ENCODE assay signal across 20 mouse cellular contexts in the genomic region with DNA sequence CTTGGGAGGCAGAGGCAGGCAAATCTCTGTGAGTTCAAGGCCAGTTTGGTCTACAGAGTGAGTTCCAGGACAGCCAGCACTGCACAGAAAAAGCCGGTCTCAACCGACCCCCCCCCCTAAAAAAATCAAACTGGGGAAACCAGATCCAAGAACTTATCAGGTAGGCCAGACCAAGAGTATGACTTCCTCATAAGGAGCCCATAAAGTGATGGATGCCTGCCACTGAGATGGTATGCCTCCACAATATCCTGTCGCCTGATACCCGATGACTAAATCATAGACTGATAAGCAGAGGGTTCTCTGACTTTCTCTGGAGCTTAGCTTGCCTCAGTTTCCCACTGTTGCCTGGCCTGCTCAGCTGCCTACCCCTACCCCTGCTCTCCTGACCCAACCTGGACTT. TPM values are rescaled to one million over a fixed set of nuclear protein-coding genes. Genes with fewer than 3 reads are reported as not detected.
"Had no signal": no experiment of that assay in that cellular context is flagged by ENCODE, and none has a peak within 500 bp of the region (broad histone marks: within the 10 kb centered on the region; RNA-seq: fewer than 3 reads in every experiment).

No protein-coding gene starts in this region.

- H3K4me3 ChIP-seq: midbrain, embryonic 13.5 days; midbrain, embryonic 15.5 days; neural tube, embryonic 12.5 days; stomach, embryonic 15.5 days had no signal

- DNase-seq: lung, adult 2 months; lung, postnatal 14 days; lung, postnatal 36 days; right cerebral cortex, postnatal 14 days; thymus, adult 2 months; thymus, postnatal 14 days; thymus, postnatal 36 days had no signal

- H3K27ac ChIP-seq: lung, embryonic 15.5 days; macrophage; midbrain, embryonic 13.5 days; midbrain, embryonic 15.5 days; neural tube, embryonic 12.5 days; stomach, embryonic 15.5 days; stomach, postnatal 0 days had no signal

- H3K27me3 ChIP-seq: lung, embryonic 15.5 days; megakaryocyte, embryonic 14.5 days; midbrain, embryonic 13.5 days; midbrain, embryonic 15.5 days; neural tube, embryonic 12.5 days; stomach, embryonic 15.5 days had no signal

- H3K4me2 ChIP-seq: midbrain, embryonic 15.5 days had no signal

- ATAC-seq: lung, postnatal 0 days; midbrain, embryonic 13.5 days; midbrain, embryonic 15.5 days had no signal

- H3K9me3 ChIP-seq: lung, embryonic 15.5 days; megakaryocyte, embryonic 14.5 days; midbrain, embryonic 13.5 days; midbrain, embryonic 15.5 days; neural tube, embryonic 12.5 days; stomach, embryonic 15.5 days had no signal

- H3K9ac ChIP-seq: lung, embryonic 15.5 days; midbrain, embryonic 13.5 days; midbrain, embryonic 15.5 days; neural tube, embryonic 12.5 days; stomach, embryonic 15.5 days had no signal

- H3K36me3 ChIP-seq: lung, embryonic 15.5 days; midbrain, embryonic 13.5 days; midbrain, embryonic 15.5 days; neural tube, embryonic 12.5 days; stomach, embryonic 15.5 days had no signal

RNA-seq across cellular contexts. Expression of gene Cd19, which starts 16.9 kb away (rescaled TPM):
- total RNA-seq: megakaryocyte progenitor cell, adult 5-6 weeks; midbrain, postnatal 0 days had no signal
- polyA plus RNA-seq: lung, embryonic 15.5 days; midbrain, embryonic 11.5 days; midbrain, embryonic 13.5 days; midbrain, embryonic 15.5 days; neural tube, embryonic 12.5 days; neural tube, embryonic 14.5 days had no signal

RNA-seq across cellular contexts. Expression of gene Lat, which starts 28.5 kb away (rescaled TPM):
- total RNA-seq: midbrain, postnatal 0 days had no signal
